Mouse (Mus musculus) lung, postnatal 10 days (tissue): ENCODE results near the gene Cpne6.

ENCODE experiments used
- DNase-seq: peaks from one replicate; pipeline ENCODE4 v3.0.0; 2021

The Cpne6 gene

GRCm38 (mm10) chr14:55510125-55510731 lies at the start of gene Cpne6:
Gene Cpne6, plus strand, starts transcription at chr14:55510445.
- no peak for DNase-seq

- DNase-seq, result no peak
Observed at GRCm38 (mm10) chr14:55461757-55462156, 48.5 kb upstream of the Cpne6 start.

- DNase-seq, result no peak
Observed at GRCm38 (mm10) chr14:55466481-55466880, 43.8 kb upstream of the Cpne6 start.

- DNase-seq, result no peak
Observed at GRCm38 (mm10) chr14:55467108-55467507, 43.1 kb upstream of the Cpne6 start.

GRCm38 (mm10) chr14:55468301-55468741 lies 41.9 kb upstream of the Cpne6 start:
- no peak for DNase-seq

GRCm38 (mm10) chr14:55469041-55469440 lies 41.2 kb upstream of the Cpne6 start:
- DNase-seq, result no peak

GRCm38 (mm10) chr14:55469821-55470220 lies 40.4 kb upstream of the Cpne6 start:
- no peak for DNase-seq

GRCm38 (mm10) chr14:55470806-55471205 lies 39.4 kb upstream of the Cpne6 start:
- peak; percentile 46 for DNase-seq

GRCm38 (mm10) chr14:55475654-55476053 lies 34.6 kb upstream of the Cpne6 start:
- DNase-seq, result no peak

- DNase-seq, result no peak
Observed at GRCm38 (mm10) chr14:55477421-55477820, 32.8 kb upstream of the Cpne6 start.

- no peak for DNase-seq
Observed at GRCm38 (mm10) chr14:55477829-55478228, 32.4 kb upstream of the Cpne6 start.

- peak; percentile 90 for DNase-seq
Observed at GRCm38 (mm10) chr14:55478651-55479599, 31.3 kb upstream of the Cpne6 start, which contains the start of gene Dhrs4. Gene Dhrs4, plus strand, starts transcription at chr14:55478758.

- no peak for DNase-seq
Observed at GRCm38 (mm10) chr14:55479629-55480028, 30.6 kb upstream of the Cpne6 start.

GRCm38 (mm10) chr14:55484430-55485085 lies 25.7 kb upstream of the Cpne6 start:
- no peak for DNase-seq

GRCm38 (mm10) chr14:55486836-55487235 lies 23.4 kb upstream of the Cpne6 start:
- no peak for DNase-seq

GRCm38 (mm10) chr14:55490361-55491201 lies 19.7 kb upstream of the Cpne6 start, which contains the start of gene Carmil3:
Gene Carmil3, plus strand, starts transcription at chr14:55490651.
- peak; percentile 64 for DNase-seq

- DNase-seq, result peak; percentile 69
Observed at GRCm38 (mm10) chr14:55491291-55491833, 18.9 kb upstream of the Cpne6 start.

GRCm38 (mm10) chr14:55492103-55492502 lies 18.1 kb upstream of the Cpne6 start:
- DNase-seq, result no peak

GRCm38 (mm10) chr14:55495509-55496240 lies 14.6 kb upstream of the Cpne6 start:
- no peak for DNase-seq

GRCm38 (mm10) chr14:55496761-55497448 lies 13.3 kb upstream of the Cpne6 start:
- DNase-seq, result no peak

- peak; percentile 93 for DNase-seq
Observed at GRCm38 (mm10) chr14:55497449-55497821, 12.8 kb upstream of the Cpne6 start.
